Mouse (Mus musculus) ES-E14 (cell line): Measurements from ENCODE around the gene Tspyl4. TPM values are rescaled to one million over a fixed set of nuclear protein-coding genes. Genes with fewer than 3 reads are reported as not detected.

Experiments used
- DNase-seq: peaks from one replicate; pipeline ENCODE4 v3.0.0-alpha.2; 2013; ENCODE audit warnings: low read depth, low spot score
- H3K27ac ChIP-seq: 2 replicates; pipeline ENCODE4 v1.5.1; 2012; ENCODE audit warnings: low read depth, mild to moderate bottlenecking, low read length, moderate library complexity, mixed read lengths; ENCODE audit not compliant: poor library complexity, insufficient read depth, severe bottlenecking
- H3K36me3 ChIP-seq: 2 replicates; pipeline ENCODE4 v1.6.1; 2012; ENCODE audit warnings: mild to moderate bottlenecking, low read length, moderate library complexity, mixed read lengths; ENCODE audit not compliant: control insufficient read depth, poor library complexity, insufficient read depth, severe bottlenecking
- H3K4me1 ChIP-seq, 2 experiments: fragments of 150-350 bp in 1 of 2; sonication (generic) in 1 of 2; 2 replicates each; pipeline ENCODE4 v1.6.1; 2012; ENCODE audit warnings: low read length in 2 of 2, mild to moderate bottlenecking in 1 of 2, mixed read lengths in 1 of 2; ENCODE audit not compliant: control insufficient read depth in 2 of 2, insufficient read depth in 2 of 2, poor library complexity in 1 of 2
- H3K4me3 ChIP-seq, 2 experiments: fragments of 150-350 bp in 1 of 2; sonication (generic) in 1 of 2; 2 replicates each; pipeline ENCODE4 v1.5.1; 2012; ENCODE audit warnings: low read length in 2 of 2, low read depth in 1 of 2, mild to moderate bottlenecking in 1 of 2, mixed read lengths in 1 of 2; ENCODE audit not compliant: insufficient read depth in 1 of 2, poor library complexity in 1 of 2, severe bottlenecking in 1 of 2
- H3K9ac ChIP-seq: 2 replicates; pipeline ENCODE4 v1.6.1; 2012; ENCODE audit warnings: low read depth, mild to moderate bottlenecking, low read length, mixed read lengths; ENCODE audit not compliant: poor library complexity, insufficient read depth, severe bottlenecking
- H3K9me3 ChIP-seq: fragments of 150-350 bp; sonication (generic); 2 replicates; pipeline ENCODE4 v1.6.1; 2012; ENCODE audit warnings: low read depth, mild to moderate bottlenecking, low read length; ENCODE audit not compliant: control insufficient read depth, insufficient read depth
- CHD2 ChIP-seq: IDR thresholded peaks from 2 replicates; pipeline ENCODE4 v1.6.1; 2014; ENCODE audit warnings: mild to moderate bottlenecking, low read depth, low read length, inconsistent platforms
- HCFC1 ChIP-seq: IDR thresholded peaks from 2 replicates; pipeline ENCODE4 v1.6.1; 2012; ENCODE audit warnings: low read length, inconsistent platforms, borderline replicate concordance; ENCODE audit not compliant: insufficient read depth
- MAFK ChIP-seq: IDR thresholded peaks from 2 replicates; pipeline ENCODE4 v1.6.1; 2014; ENCODE audit warnings: mild to moderate bottlenecking, low read depth, low read length, inconsistent platforms; ENCODE audit not compliant: insufficient read depth
- ZC3H11A ChIP-seq: IDR thresholded peaks from 2 replicates; pipeline ENCODE4 v1.6.1; 2012; ENCODE audit warnings: low read depth, mild to moderate bottlenecking, inconsistent platforms, low read length, borderline replicate concordance
- ZNF384 ChIP-seq: IDR thresholded peaks from 2 replicates; pipeline ENCODE4 v1.6.1; 2012; ENCODE audit warnings: low read depth, low read length, inconsistent platforms
- in situ Hi-C, 2 experiments: fragments of 600-800 bp; cut with MboI; formaldehyde crosslinking; loops; one replicate each; pipeline ENCODE4 v1.15.1; 2025; ENCODE audit warnings: low sequenced_read_pairs in 2 of 2, inconsistent platforms in 1 of 2; ENCODE audit not compliant: unreplicated experiment in 2 of 2
- total RNA-seq: library from RNA; depleted of rRNA; stranded (reverse); fragments of 300-350 nt; gene quantifications from 2 replicates; pipeline ENCODE4 v1.2.3, GENCODE M21; 2012

Tspyl4 gene
- total RNA-seq, 1 experiment, result 4.3 TPM

DNA sequence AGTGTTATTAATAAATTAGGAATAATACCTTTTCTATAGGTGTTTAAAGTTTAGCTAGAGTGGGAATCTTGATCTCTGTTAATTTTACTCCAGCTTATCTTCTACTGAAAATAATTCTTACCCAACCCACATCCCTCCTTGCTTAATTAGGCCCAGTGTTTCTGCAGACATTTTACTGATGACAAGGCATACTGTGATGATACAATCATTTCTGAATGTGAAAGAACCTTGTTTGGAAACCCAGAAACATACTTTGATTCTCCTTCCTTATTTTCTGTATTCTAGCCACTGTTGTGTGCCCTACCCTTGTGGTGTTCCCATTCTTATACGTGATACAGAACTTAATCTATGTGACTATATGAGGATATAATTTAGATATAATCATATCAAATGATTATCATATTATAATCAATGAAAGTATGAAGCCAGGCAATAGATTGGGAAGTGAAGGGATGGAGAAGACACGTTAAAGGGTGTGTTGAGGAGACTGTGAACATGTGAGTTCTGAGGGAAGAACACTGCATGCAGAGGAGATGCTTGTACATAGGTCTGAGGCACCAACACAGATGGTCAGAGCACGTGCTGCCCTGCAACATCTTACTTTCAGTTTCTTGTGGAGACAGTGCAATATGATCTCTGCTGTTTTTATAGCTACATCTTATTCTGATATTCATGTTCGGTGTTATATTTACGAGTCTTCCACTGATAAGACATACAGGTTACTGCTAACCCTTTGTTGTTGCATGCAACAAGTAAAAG lies 29.8 kb upstream of the Tspyl4 start:
- in situ Hi-C loops, result no loop called here
- Histone ChIP-seq H3K9me3 (no peaks in the 10 kb centered on the region), H3K36me3 (no peaks in the 10 kb centered on the region), H3K4me1 (no peaks in the 10 kb centered on the region), H3K27ac (no peak overlapping the region), H3K9ac (no peak overlapping the region), H3K4me3 (no peak overlapping the region)
- DNase-seq, result no peak
- TF ChIP-seq HCFC1 (no peak), MAFK (no peak), CHD2 (no peak), ZC3H11A (no peak), ZNF384 (no peak)

DNA sequence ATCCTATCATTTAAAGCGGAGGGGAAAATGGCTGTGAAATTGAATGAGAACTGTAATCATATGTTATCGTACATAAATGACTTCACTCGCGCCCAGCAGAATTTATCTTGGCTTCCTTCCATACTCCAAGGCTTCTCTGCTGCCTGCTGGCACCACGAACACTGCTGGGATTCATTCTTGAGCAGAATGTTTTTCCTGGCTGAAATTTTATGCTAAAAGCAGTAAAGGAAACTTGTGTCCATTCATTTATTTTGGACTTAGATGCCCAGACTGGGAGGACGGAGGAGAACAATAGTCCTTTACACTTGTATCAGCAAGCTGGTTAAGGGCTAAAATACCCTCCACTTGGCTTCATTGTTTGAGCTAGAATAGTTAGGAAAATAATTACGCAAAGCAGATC lies 25.6 kb upstream of the Tspyl4 start:
- H3K36me3 ChIP-seq, result no peaks in the 10 kb centered on the region
- H3K9ac ChIP-seq, result no peak overlapping the region
- H3K4me3 ChIP-seq, result no peak overlapping the region
- no peak overlapping the region for H3K27ac ChIP-seq
- in situ Hi-C loops, result no loop called here
- H3K4me1 ChIP-seq, result no peaks in the 10 kb centered on the region
- no peaks in the 10 kb centered on the region for H3K9me3 ChIP-seq
- TF ChIP-seq ZNF384 (no peak), HCFC1 (no peak), ZC3H11A (no peak), CHD2 (no peak), MAFK (no peak)
- no peak for DNase-seq

DNA sequence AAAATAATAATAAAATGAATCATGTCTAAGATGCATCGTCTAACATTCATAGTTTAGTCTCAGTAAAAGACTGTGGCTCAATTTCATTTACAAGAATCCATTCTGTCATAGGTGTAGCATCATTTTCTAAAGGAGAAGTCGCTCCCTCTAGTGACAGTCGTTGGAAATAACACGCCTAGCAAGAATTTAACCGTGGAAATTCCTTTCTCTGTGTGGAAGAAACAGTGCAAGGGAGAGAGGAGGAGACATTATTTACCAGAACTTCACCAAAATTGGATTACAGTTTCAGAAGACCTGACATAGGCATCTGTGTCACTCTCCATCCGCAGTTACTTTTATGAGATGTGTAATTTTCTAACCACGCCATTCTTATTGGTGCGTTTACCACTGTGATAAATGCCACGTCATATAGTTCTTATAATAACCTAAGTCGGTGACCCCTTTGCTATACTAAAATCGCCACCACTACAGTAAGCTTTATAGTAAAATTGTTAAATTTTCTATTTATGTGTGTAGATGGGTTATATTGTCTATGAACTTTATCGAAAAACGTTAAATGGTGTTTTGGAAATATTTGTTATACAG lies 16.6 kb upstream of the Tspyl4 start:
- H3K4me3 ChIP-seq, result 0 out of 4 replicates have a peak overlapping the region, but pooled peaks of 1 of the 2 experiments have one; percentile 70
- H3K9me3 ChIP-seq, result no peaks in the 10 kb centered on the region
- in situ Hi-C loops, result no loop called here
- peak; percentile 71 for DNase-seq
- peaks cover 0 to 9% of the 10 kb centered on the region in 2 experiments; a peak in 1 of 4 replicates for H3K4me1 ChIP-seq
- H3K27ac ChIP-seq, result no peak overlapping the region
- peak; percentile 83; the same call in 1 of the 2 replicates for TF ChIP-seq ZC3H11A
- TF ChIP-seq ZNF384, result no peak
- no peak overlapping the region for H3K9ac ChIP-seq
- H3K36me3 ChIP-seq, result no peaks in the 10 kb centered on the region

DNA sequence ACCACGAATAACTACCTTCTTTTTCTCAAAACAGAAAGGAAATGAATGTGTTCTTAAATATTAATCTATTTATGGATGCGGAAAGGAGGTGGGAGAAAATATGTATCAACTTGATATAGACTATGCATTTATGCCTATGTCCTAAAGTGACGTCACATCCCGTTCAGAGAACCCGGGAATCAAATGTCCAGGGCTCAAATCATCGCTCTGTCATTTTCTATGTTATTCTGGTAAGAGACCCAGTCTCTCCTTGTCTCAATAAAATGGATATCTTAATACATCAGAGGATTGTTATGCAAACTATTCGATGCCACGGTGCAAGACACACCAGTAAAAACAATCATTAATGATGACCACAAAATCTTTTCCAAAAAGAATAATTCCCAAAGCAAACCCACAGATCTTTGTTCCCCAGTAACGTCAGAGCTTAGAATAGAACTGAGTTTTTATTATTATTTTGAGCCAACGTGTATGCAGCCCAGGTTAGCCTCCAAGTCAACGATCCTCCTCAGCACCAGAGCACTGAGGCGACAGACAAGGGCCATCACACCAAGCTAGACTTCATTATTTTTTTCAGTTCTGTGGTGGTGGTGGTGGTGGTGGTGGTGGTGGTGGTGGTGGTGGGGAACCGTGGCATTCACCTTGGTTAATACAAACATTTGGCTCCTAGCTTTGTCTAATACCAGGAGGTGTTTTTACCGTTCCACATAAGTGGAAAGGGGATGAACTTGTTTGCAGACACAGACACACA lies 15.9 kb upstream of the Tspyl4 start:
- TF ChIP-seq MAFK (no peak), ZC3H11A (no peak), CHD2 (no peak), HCFC1 (no peak), ZNF384 (no peak)
- Histone ChIP-seq H3K9ac (peak overlapping the region; percentile 56), H3K36me3 (no peaks in the 10 kb centered on the region; the same call in 1 of the 2 replicates), H3K4me1 (peaks cover 0 to 9% of the 10 kb centered on the region in 2 experiments; a peak in 1 of 4 replicates), H3K9me3 (no peaks in the 10 kb centered on the region), H3K4me3 (peak overlapping the region; percentile 70 to 82), H3K27ac (no peak overlapping the region)
- DNase-seq, result no peak
- in situ Hi-C loops, result no loop called here
